Mouse (Mus musculus): ENCODE data around the gene Bcl2.

GRCm38 (mm10) chr1:106598292-106598583 lies 115.8 kb downstream of the Bcl2 start:
- no peak for TF ChIP-seq USF1 (IDR thresholded peaks at IDR 0.05; ENCODE audit: low read depth, low read length)
- no peak for TF ChIP-seq POLR2A (IDR thresholded peaks at IDR 0.05; ENCODE audit: control insufficient read depth in 1 of 2, insufficient read depth in 1 of 2, low read depth in 1 of 2, low read length in 2 of 2, poor library complexity in 1 of 2)
- TF ChIP-seq MAFK (IDR thresholded peaks at IDR 0.05; ENCODE audit: borderline replicate concordance, low read depth, low read length) = no peak
- TF ChIP-seq CTCF (IDR thresholded peaks at IDR 0.05 in 2 of 3, conservative IDR thresholded peaks at IDR 0.05 in 1 of 3; ENCODE audit: control insufficient read depth in 1 of 3, insufficient read depth in 1 of 3, low read depth in 2 of 3, low read length in 3 of 3, poor library complexity in 1 of 3, severe bottlenecking in 1 of 3) = no peak
- TF ChIP-seq NELFE (IDR thresholded peaks at IDR 0.05; ENCODE audit: low read depth, low read length) = no peak
